Mouse (Mus musculus) embryonic facial prominence, embryonic 13.5 days (tissue): ENCODE data around the gene Dst. TPM values are rescaled to one million over a fixed set of nuclear protein-coding genes. Genes with fewer than 3 reads are reported as not detected.
A peak's percentile ranks its signal among the peaks of the same experiment; 100 is the strongest.

Experiments
- ATAC-seq: fragments of 200-750 bp; cut with Nextera tagmentation; 2 replicates; pipeline ENCODE4 v1.8.0; 2017; ENCODE audit warnings: low read depth; ENCODE audit not compliant: insufficient number of reproducible peaks, insufficient read depth, low FRiP score, low TSS enrichment
- H3K27ac ChIP-seq: fragments of 300-500 bp; sonication (generic); 2 replicates; pipeline ENCODE4 v1.5.1; 2015; ENCODE audit warnings: moderate library complexity, mild to moderate bottlenecking, inconsistent platforms
- H3K27me3 ChIP-seq: fragments of 300-500 bp; sonication (generic); 2 replicates; pipeline ENCODE4 v1.6.1; 2015; ENCODE audit warnings: mild to moderate bottlenecking, inconsistent platforms
- H3K36me3 ChIP-seq: fragments of 300-500 bp; sonication (generic); 2 replicates; pipeline ENCODE4 v1.6.1; 2015; ENCODE audit warnings: mild to moderate bottlenecking, inconsistent platforms
- H3K4me1 ChIP-seq: fragments of 300-500 bp; sonication (generic); 2 replicates; pipeline ENCODE4 v1.6.1; 2015; ENCODE audit warnings: inconsistent platforms
- H3K4me2 ChIP-seq: fragments of 300-500 bp; sonication (generic); 2 replicates; pipeline ENCODE4 v1.6.1; 2015; ENCODE audit warnings: moderate library complexity, mild to moderate bottlenecking, inconsistent platforms
- H3K4me3 ChIP-seq: fragments of 300-500 bp; sonication (generic); 2 replicates; pipeline ENCODE4 v1.5.1; 2015; ENCODE audit warnings: mild to moderate bottlenecking, inconsistent platforms
- H3K9ac ChIP-seq: fragments of 300-500 bp; sonication (generic); 2 replicates; pipeline ENCODE4 v1.6.1; 2015; ENCODE audit warnings: mild to moderate bottlenecking, inconsistent platforms
- H3K9me3 ChIP-seq: fragments of 300-500 bp; sonication (generic); 2 replicates; pipeline ENCODE4 v1.6.1; 2016; ENCODE audit warnings: inconsistent platforms
- WGBS: fragments of 180-500 bp; shearing (Covaris S2); methylation state at CpG from one replicate; pipeline ENCODE4 v1.1.7; 2015; ENCODE audit warnings: mixed read lengths; 5-methylcytosine and 5-hydroxymethylcytosine counted together
- polyA plus RNA-seq: library from polyadenylated mRNA; unstranded; fragments of >200 nt; fragmentation: Nextera tagmentation; extraction: Ambion mirVana; gene quantifications from 2 replicates; pipeline ENCODE4 v1.2.1, GENCODE M21; 2015

Dst gene
- polyA plus RNA-seq, 1 experiment from 2014 or later = 24.5 TPM

DNA sequence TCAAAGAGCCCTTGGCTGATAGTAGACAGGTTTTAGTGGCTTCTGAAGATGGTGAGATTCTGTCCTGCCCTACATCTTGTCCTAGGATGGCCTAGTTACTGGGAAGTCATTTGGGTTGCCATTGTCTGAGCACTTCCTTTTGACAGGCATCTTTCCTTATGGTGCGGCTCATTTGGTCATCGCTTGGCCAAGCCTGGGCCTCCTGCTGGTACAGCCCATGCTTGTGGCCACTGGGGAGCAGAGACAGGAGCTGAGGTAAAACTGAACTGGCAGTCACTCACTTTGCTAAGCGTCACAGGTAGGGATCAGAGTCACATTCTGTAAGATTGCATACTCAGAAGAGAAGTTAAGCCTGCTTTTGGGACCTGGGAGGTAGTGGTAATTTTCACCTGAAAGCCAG, 24.2 kb downstream of the Dst start:
- Histone ChIP-seq H3K4me2 (no peak overlapping the region), H3K36me3 (no peaks in the 10 kb centered on the region), H3K4me3 (no peak overlapping the region), H3K9ac (no peak overlapping the region), H3K27me3 (no peaks in the 10 kb centered on the region), H3K9me3 (no peaks in the 10 kb centered on the region), H3K27ac (no peak overlapping the region), H3K4me1 (no peaks in the 10 kb centered on the region)
- no peak for ATAC-seq
- 92% methylated on average over 3 of the region's 3 CpGs for WGBS

GRCm38 (mm10) chr1:33932845-33933499, 24.9 kb downstream of the Dst start:
- Histone ChIP-seq H3K4me1 (no peaks in the 10 kb centered on the region), H3K27me3 (no peaks in the 10 kb centered on the region), H3K27ac (no peak overlapping the region), H3K36me3 (no peaks in the 10 kb centered on the region), H3K4me3 (no peak overlapping the region), H3K4me2 (no peak overlapping the region), H3K9ac (no peak overlapping the region), H3K9me3 (no peaks in the 10 kb centered on the region)
- ATAC-seq = no peak
- 85% methylated on average over 14 of the region's 14 CpGs for WGBS

DNA sequence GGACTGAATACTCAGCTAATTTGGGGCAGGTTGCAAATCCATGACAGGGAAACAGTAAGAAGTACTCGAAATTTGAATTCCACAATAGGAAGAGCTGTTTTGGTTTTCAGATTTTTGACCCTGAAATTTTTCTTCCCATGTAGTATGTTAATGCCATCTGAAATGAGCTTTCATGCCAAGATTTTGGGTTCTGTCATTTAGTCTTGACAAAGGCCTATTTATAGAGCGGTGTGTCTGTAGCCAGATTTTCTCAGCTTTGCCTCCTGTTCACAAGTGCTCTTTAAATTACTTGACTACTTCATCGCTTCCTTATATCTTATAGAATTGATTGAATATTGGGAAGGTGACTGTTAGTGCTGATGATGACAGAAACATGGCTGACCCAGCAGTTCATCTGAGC, 27.9 kb downstream of the Dst start:
- Histone ChIP-seq H3K4me2 (no peak overlapping the region), H3K36me3 (no peaks in the 10 kb centered on the region), H3K4me1 (no peaks in the 10 kb centered on the region), H3K4me3 (no peak overlapping the region), H3K27me3 (no peaks in the 10 kb centered on the region), H3K9me3 (no peaks in the 10 kb centered on the region), H3K9ac (no peak overlapping the region), H3K27ac (no peak overlapping the region)
- 86% methylated on average over 3 of the region's 3 CpGs for WGBS
- no peak for ATAC-seq

- H3K27ac ChIP-seq = no peak overlapping the region
- H3K36me3 ChIP-seq = no peaks in the 10 kb centered on the region
- no peaks in the 10 kb centered on the region for H3K27me3 ChIP-seq
- ATAC-seq = no peak
- no peak overlapping the region for H3K9ac ChIP-seq
- no peaks in the 10 kb centered on the region for H3K4me1 ChIP-seq
- H3K9me3 ChIP-seq = no peaks in the 10 kb centered on the region
- no peak overlapping the region for H3K4me3 ChIP-seq
- no peak overlapping the region for H3K4me2 ChIP-seq
- 87% methylated on average over 5 of the region's 5 CpGs for WGBS
Measured at GRCm38 (mm10) chr1:33939828-33940227, 31.8 kb downstream of the Dst start.

DNA sequence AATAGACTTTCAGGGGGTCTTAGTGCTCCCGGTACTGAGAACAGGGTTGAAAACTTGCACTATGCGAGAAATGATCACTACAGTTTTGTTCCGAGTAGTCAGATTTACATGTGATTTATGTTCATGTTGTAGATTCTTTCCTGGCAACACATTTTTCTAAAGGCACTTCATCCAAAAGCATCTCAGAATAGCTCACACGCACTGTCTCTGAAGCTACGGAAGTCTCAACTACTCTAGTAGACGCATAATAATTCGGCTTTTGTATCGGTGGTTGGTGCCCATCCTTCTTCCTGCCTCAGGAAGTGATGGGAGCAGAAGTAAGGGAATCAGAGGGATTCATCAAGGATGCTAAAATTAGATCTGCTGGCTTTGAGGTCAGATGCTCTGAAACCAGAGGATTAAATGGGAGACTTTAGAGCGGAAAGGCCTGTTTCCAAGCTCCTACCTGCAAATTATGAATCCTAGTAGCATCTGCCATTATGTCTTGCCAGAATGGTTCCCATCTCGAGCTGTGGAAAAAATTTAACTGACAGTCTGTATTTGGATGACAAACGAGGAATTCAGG, 32.4 kb downstream of the Dst start:
- no peaks in the 10 kb centered on the region for H3K9me3 ChIP-seq
- ATAC-seq = no peak
- H3K36me3 ChIP-seq = no peaks in the 10 kb centered on the region
- H3K9ac ChIP-seq = no peak overlapping the region
- H3K4me3 ChIP-seq = no peak overlapping the region
- H3K27me3 ChIP-seq = no peaks in the 10 kb centered on the region
- 83% methylated on average over 11 of the region's 11 CpGs for WGBS
- H3K27ac ChIP-seq = no peak overlapping the region
- no peak overlapping the region for H3K4me2 ChIP-seq
- no peaks in the 10 kb centered on the region for H3K4me1 ChIP-seq

DNA sequence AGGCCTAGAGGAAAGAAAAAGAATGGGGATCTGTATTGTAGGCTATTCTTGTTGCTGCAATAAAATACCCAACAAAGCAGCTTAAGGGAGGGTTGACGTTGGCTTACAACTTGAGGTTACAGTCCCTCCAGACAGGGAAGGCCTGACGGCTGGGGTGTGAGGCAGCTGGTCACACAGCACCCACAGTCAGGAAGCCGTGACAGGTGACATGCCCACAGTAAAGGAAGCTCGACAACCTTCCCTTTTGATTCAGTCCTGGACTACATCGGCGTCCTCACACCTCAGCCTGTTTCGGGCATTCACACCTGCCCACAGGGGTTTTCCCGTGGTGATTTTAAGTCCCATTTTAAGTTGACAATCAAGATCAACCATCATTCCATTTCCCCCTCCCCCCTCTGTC, 34.6 kb downstream of the Dst start:
- Histone ChIP-seq H3K9me3 (no peaks in the 10 kb centered on the region), H3K27ac (no peak overlapping the region), H3K27me3 (no peaks in the 10 kb centered on the region), H3K4me3 (no peak overlapping the region), H3K4me1 (no peaks in the 10 kb centered on the region), H3K4me2 (no peak overlapping the region), H3K36me3 (no peaks in the 10 kb centered on the region), H3K9ac (no peak overlapping the region)
- 86% methylated on average over 8 of the region's 8 CpGs for WGBS
- no peak for ATAC-seq

DNA sequence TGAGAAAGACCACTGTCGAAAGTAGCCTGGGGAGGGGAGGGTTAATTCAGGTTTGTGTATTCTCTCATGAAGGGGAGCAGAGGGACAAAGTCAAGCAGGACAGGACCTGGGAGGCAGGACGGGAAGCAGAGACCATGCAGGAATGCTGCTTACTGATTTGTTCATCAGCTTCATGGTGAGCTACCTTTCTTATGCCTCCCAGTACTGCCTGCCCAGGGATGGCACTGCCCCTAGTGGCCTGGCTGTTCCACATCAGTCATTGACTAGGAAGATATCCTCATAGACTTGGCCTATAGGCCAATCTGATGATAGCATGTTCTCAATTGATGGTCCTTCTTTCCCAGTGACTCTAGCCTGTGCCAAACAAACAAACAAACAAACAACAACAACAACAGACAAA, 35.9 kb downstream of the Dst start:
- 0 out of 2 replicates have a peak, but pooled peaks cover 6% of the 10 kb centered on the region for H3K4me1 ChIP-seq
- WGBS = 74% methylated on average over 2 of the region's 2 CpGs
- H3K9me3 ChIP-seq = no peaks in the 10 kb centered on the region
- no peak overlapping the region for H3K4me2 ChIP-seq
- ATAC-seq = no peak
- no peaks in the 10 kb centered on the region for H3K36me3 ChIP-seq
- no peak overlapping the region for H3K27ac ChIP-seq
- H3K27me3 ChIP-seq = no peaks in the 10 kb centered on the region
- no peak overlapping the region for H3K4me3 ChIP-seq
- no peak overlapping the region for H3K9ac ChIP-seq

DNA sequence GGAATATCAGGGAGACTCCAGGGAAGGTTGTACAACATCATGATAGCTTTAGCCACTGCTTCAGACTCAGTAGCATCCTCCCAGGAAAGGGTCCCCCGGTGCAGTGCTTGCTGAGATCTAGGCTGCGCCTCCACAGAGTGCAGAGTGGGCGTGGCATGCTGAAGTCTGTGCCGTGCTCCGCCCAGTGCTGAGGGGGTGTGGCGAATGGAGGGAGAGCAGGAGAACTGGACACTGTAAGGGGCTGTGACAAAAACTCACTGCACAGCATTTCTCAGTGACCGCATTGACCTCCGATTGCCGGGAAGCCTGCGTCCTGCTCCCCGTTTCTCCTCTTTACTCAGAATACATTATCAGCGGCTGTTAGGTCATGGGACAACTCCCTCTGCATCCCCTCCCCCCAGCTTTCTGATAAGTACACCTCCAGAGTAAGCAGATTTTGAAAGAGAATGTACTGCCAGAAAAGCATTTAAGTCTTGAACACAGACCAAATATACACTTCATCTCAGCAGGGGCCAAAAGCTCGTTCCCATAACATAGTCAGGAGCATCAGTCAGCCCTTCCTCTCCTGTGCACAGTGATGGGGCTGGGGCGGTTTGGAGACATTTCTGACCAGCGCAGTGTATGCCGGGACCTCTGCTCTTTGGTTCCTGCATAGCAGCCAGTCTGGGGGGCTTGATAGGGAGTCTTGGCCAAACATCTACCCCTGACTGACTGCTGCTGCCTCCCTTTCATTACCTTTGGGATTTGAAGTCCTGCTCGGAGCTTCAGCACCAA, 37.1 kb downstream of the Dst start:
- H3K4me2 ChIP-seq = peak overlapping the region; percentile 22; the same call in 1 of the 2 replicates
- WGBS = 72% methylated on average over 17 of the region's 17 CpGs

DNA sequence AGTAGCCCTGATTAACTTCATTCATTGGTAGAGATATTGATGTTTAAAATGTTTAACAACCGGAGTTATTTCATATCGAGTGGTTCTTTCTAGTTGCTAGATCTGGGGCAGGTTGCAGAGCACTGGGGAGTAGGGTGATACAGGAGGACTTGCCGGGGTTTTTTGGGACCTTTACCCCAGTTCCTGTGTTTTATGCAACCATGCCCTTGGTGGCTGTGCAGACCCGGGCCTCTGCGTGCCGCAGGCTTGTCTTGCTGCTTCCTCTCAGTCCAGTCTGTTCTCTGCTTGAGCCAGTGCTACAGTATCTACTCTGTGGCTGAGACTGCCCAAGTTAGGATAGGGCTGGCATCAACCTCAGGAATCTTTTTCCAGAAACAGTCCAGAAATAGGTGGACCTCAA, 37.7 kb downstream of the Dst start:
- Histone ChIP-seq H3K36me3 (no peaks in the 10 kb centered on the region), H3K27me3 (no peaks in the 10 kb centered on the region), H3K9ac (no peak overlapping the region), H3K4me1 (0 out of 2 replicates have a peak, but pooled peaks cover 6% of the 10 kb centered on the region), H3K4me2 (no peak overlapping the region), H3K27ac (no peak overlapping the region), H3K4me3 (no peak overlapping the region), H3K9me3 (no peaks in the 10 kb centered on the region)
- 89% methylated on average over 6 of the region's 6 CpGs for WGBS
- ATAC-seq = no peak

More for the DNA sequence above, 37.1 kb downstream of the Dst start:
- Histone ChIP-seq H3K27ac (no peak overlapping the region), H3K4me3 (no peak overlapping the region), H3K27me3 (no peaks in the 10 kb centered on the region), H3K36me3 (no peaks in the 10 kb centered on the region), H3K9ac (no peak overlapping the region), H3K9me3 (no peaks in the 10 kb centered on the region), H3K4me1 (0 out of 2 replicates have a peak, but pooled peaks cover 6% of the 10 kb centered on the region)
- 0 out of 2 replicates have a peak, but pooled peaks have one; percentile 37 for ATAC-seq

- H3K4me3 ChIP-seq = no peak overlapping the region
- H3K4me2 ChIP-seq = no peak overlapping the region
- 0 out of 2 replicates have a peak overlapping the region, but pooled peaks have one; percentile 4 for H3K27ac ChIP-seq
- no peaks in the 10 kb centered on the region for H3K9me3 ChIP-seq
- H3K27me3 ChIP-seq = no peaks in the 10 kb centered on the region
- H3K9ac ChIP-seq = no peak overlapping the region
- WGBS = 73% methylated on average over 12 of the region's 12 CpGs
- H3K36me3 ChIP-seq = no peaks in the 10 kb centered on the region
- 0 out of 2 replicates have a peak, but pooled peaks have one; percentile 37 for ATAC-seq
- H3K4me1 ChIP-seq = 0 out of 2 replicates have a peak, but pooled peaks cover 6% of the 10 kb centered on the region
Measured at GRCm38 (mm10) chr1:33946601-33947395, 38.8 kb downstream of the Dst start.

DNA sequence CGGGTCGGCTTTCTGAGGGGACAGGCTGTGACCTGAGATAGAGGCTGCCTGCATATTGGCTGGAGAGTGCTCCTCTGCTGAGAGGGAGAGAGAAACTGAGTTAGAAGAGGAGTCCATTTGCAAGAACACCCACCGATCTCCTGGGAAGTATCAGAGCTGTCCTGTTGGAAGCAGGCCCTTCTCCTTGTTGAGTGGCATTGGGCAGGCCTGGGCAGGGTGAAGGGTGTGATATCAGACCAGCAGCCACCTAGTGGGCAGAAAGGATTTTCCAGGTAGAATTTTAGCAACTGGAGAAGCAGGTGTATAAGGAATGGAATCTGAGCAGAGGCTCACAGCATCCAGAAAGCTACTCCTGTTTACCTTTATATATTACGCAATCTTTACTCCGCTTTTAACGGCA, 39.8 kb downstream of the Dst start:
- Histone ChIP-seq H3K9ac (no peak overlapping the region), H3K4me2 (no peak overlapping the region), H3K9me3 (no peaks in the 10 kb centered on the region), H3K4me1 (0 out of 2 replicates have a peak, but pooled peaks cover 6% of the 10 kb centered on the region), H3K4me3 (no peak overlapping the region), H3K36me3 (no peaks in the 10 kb centered on the region), H3K27ac (no peak overlapping the region), H3K27me3 (no peaks in the 10 kb centered on the region)
- WGBS = 88% methylated on average over 6 of the region's 6 CpGs
- ATAC-seq = no peak
